Mouse (Mus musculus): ENCODE measurements around the gene Git2. TPM values are rescaled to one million over a fixed set of nuclear protein-coding genes. Genes with fewer than 3 reads are reported as not detected.

Git2 gene
- total RNA-seq, 2 experiments from 2014 or later, result 42.4 to 45.4 TPM

GRCm38 (mm10) chr5:114796299-114797012 lies 21.1 kb upstream of the Git2 start:
- DNase-seq, result no peak

DNA sequence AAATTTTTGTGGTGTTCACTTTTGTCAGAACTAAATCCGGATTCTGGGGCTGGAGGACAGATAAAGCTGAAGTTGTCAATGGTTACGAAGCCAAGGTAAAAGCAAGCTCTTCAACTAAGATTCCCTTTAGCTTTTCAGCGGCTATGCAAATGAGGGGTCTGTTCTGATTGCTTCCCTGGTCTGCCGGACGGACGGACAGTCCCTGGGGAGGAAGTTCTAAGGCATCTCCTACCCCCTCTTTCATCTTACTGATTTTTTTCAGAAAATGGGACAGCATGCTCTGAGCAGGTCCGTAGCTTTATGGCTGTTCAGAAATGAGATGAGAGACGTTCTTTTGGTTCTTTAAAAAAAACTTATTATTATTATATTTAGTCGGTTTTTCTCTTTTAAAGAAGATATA lies 20.3 kb upstream of the Git2 start:
- no peak for DNase-seq

- no peak for DNase-seq
Observed at GRCm38 (mm10) chr5:114795231-114795630, 19.9 kb upstream of the Git2 start.

GRCm38 (mm10) chr5:114794609-114795008 lies 19.3 kb upstream of the Git2 start:
- no peak for DNase-seq

DNA sequence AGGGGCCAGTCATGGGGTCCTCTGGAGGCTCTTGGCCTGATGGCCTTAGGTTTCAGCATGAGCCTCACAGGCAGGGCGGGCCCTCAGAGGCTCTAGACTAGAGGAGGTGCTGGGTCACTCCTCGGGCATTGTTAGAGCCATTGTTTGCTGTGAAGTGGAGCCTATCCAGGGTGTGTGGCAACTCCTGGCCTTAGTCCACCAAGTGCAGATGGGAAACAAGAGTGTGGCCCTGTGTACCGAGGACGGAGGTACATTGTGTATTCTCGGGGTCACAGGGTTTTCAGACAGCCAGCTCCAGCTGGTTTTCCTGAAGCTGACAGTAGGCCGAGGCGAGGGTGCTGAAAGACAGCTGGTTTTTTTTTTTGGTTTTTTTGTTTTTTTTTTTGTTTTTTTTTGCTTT lies 18.0 kb upstream of the Git2 start:
- no peak for DNase-seq

- no peak for DNase-seq
Observed at GRCm38 (mm10) chr5:114785196-114785595, 9.9 kb upstream of the Git2 start.

- DNase-seq, result no peak
Observed at GRCm38 (mm10) chr5:114784622-114785165, 9.4 kb upstream of the Git2 start.

GRCm38 (mm10) chr5:114783405-114784163 lies 8.3 kb upstream of the Git2 start:
- DNase-seq, result no peak

GRCm38 (mm10) chr5:114782991-114783390 lies 7.7 kb upstream of the Git2 start:
- no peak for DNase-seq

GRCm38 (mm10) chr5:114780912-114781311 lies 5.6 kb upstream of the Git2 start:
- no peak for DNase-seq

DNA sequence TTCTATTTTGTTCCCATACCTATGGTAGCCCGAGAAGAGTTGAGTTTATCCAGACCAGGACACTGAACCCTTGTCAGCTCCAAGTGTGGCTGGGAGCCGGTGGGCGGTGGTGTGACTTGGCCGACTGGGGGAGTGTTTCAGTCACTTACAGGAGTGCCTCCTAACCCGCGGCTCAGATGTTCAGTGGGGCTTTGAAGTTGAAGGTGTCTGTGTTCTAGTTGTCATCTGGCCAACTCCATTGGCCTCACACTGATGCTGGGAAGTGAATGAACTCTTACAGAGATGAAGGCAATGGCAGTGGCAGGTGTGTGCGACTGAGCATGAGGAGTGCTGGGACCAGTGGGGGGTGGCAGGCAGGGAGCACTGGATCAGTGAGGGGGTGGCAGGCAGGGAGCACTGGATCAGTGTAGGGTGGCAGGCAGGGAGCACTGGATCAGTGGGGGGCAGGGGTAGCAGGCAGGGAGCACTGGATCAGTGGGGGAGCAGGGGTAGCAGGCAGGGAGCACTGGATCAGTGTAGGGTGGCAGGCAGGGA lies 4.7 kb upstream of the Git2 start:
- DNase-seq, result no peak

DNA sequence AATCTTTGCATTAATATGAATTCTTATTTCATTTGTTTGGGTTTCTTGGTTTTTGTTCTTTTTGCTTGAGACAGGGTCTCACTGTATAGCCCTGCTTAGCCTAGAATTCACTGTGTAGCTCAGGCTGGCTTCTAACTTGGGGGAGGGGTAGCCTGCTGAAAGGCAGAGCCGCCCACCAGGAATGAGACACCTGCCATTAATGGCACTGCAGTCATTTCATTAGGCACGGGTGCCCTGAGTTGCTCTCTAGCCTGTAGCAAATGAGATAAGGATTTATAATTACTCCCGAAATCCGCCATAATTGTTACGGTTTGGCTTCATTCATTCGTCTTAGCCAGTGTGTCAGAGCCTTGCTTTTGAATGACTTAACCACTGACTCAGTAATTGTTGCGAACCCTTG lies 857 bp upstream of the Git2 start:
- no peak for DNase-seq

DNA sequence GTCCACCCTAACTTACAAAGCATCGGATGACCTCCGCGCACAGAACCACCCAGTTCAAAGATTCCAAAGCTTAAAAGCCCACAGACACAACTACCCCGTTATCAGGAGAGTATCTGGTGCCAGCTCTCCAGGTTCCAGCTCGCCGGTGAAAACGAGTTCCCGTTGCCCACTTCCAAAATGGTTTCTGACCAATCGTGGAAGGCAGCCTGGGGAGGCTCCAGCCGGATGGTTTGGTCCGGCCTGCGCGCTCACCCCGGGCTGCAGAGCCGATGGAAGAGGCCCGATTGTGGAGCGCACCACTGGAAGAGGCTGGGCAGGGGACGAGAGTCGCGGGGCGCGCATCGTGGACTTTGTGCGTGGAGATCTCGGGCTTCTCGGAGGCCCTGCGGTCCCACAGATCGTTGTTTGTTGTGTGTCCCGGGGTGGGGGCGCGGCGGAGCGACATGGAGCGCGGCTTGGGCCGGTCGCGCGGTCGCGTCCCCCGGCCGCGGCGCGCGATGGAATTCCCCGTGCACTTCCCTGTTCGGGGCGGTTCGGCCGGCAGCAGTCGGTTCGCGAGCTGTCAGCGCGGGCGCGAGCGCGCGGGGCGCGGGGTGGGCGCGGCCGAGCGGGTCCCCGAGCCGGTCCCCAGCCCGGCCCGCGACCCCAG lies 790 bp downstream of the Git2 start, which contains the start of gene Ankrd13a:
Gene Ankrd13a (plus strand): TSS at position 275 of the 649 bp plus-strand sequence.
- peak; percentile 92 for DNase-seq

GRCm38 (mm10) chr5:114773780-114774179 lies 1.5 kb downstream of the Git2 start:
- DNase-seq, result no peak

DNA sequence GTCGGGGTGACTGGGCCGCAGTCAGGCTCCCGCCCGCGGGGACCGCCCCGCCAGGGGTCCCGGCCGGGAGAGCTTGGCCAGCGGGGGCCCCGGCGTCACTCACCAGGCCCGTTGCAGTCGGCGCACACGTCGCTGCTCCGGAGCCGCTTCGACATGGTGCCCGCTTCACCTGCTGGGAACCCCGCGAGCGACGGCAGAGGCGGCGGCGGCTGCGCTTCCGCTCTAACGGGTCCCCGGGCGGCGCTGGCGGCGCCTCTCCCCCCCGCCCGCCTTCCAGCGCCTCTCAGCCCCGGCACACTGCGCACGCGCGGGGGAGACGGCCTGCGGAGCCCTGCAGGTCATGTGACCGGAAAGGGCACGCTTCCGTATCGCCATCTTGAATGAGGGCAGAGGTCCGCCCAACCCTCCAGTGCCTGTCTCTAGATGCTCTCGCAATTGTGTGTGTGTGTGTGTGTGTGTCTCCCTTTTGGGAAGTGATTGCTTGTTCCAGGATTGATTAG lies 2.1 kb downstream of the Git2 start:
- peak; percentile 95 to 96 for DNase-seq

GRCm38 (mm10) chr5:114772456-114773203 lies 2.7 kb downstream of the Git2 start:
- DNase-seq, result no peak

- DNase-seq, result no peak
Observed at GRCm38 (mm10) chr5:114771796-114772195, 3.5 kb downstream of the Git2 start.

DNA sequence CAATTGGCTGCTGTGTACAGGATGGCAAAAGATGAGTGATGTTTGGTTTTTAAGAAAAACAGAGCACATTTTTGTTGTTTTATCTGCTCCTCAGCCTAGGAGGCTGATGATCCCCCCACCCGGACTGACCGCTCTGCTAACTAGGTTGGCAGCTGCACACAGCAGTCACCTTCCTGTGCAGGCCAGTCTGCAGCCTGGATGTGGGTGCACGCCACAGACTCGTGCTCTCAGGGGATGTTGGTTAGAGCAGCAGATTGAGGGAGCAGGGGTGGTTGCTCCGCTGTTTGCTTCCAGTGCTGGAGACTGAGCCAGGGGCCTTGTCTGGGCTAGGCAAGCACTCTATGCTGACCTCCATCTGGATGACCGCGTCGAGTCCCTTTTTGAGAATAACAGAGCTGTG lies 5.5 kb downstream of the Git2 start:
- DNase-seq, result no peak

DNA sequence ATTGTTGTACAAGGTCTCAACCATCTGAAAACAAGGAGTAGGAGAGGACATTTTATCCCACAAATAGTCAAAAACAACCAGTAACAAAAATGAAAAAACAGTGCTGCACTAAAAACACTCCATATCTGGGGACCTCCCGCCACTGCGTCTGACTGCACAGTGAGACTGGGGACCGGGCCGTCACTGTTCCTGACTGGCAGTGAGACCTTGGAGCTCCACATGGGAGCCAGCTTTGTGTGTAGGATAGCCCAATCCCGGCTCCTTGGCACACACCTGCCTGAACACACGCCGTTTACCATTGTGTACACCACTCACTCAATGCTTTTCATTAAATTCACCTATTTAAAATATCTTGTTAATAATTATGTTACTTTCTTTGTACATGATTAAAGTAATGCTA lies 8.1 kb downstream of the Git2 start:
- no peak for DNase-seq

DNA sequence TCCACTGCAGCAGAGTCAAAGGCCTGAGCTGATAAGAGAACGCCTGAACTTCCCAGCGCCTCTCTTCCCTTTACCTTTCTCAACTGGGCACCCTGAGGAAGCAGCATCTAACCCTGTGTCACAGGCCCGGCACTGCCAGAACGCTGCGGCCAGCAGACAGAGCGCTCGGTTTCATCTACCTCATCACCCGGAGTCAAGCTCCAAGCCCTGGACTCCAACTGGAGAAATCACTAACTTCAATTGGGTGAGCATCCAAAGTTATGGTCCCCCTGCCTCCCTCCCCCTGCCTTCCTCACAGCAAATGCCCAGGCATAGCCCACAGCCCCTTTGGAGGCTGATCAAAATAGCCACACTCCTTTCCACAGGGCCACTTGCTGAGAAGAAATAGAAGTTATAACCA lies 8.6 kb downstream of the Git2 start:
- no peak for DNase-seq

DNA sequence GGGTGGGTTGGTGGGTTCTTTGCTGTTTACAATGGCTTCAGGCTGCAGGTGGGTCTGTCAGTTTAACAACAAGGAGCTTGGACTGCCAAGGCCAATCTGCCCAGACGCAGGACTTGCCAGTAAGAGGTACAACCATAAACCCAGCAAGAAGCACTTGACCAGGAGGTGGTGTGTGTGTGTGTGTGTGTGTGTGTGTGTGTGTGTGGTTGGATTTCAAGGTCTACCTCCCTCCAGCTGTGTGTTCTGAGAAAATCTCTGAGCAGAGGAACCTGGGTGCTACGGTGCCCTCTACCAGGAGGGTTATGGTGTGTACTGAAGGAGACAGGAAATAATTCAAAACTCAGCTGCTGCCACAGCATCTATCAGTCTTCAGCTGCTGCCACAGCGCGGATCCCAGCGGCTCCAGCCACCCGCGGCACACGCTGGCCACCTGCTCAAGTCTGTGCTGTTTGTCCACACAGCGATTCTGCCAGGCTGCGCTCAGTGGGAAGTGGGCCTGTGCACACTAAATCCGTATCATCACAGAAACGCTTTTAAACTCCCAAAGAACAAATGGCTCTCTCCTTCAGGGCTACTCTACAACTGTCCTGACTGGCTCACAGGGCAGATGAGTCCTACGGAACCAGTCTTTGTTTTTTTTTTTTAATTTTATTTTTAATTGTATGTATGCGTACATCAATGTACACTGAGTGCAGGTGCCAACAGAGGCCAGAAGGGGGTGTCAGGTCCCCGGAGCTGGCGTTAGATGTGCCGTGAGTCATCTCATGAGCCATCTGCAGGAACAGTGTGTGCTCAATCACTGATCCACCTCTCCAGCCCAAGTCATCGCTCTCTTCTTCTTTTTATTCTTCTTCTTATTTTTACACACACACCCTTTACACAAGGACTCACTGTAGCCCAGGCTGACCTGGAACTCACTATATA lies 10.2 kb downstream of the Git2 start:
- DNase-seq, result no peak
